Mouse (Mus musculus) ES-E14 (cell line): ENCODE data around the gene Mpc1. TPM values are rescaled to one million over a fixed set of nuclear protein-coding genes. Genes with fewer than 3 reads are reported as not detected.

Experiments
- DNase-seq: peaks from one replicate; pipeline ENCODE4 v3.0.0-alpha.2; 2013; ENCODE audit warnings: low read depth, low spot score
- H3K27ac ChIP-seq: 2 replicates; pipeline ENCODE4 v1.5.1; 2012; ENCODE audit warnings: low read depth, mild to moderate bottlenecking, low read length, moderate library complexity, mixed read lengths; ENCODE audit not compliant: poor library complexity, insufficient read depth, severe bottlenecking
- H3K36me3 ChIP-seq: 2 replicates; pipeline ENCODE4 v1.6.1; 2012; ENCODE audit warnings: mild to moderate bottlenecking, low read length, moderate library complexity, mixed read lengths; ENCODE audit not compliant: control insufficient read depth, poor library complexity, insufficient read depth, severe bottlenecking
- H3K4me1 ChIP-seq, 2 experiments: fragments of 150-350 bp in 1 of 2; sonication (generic) in 1 of 2; 2 replicates each; pipeline ENCODE4 v1.6.1; 2012; ENCODE audit warnings: low read length in 2 of 2, mild to moderate bottlenecking in 1 of 2, mixed read lengths in 1 of 2; ENCODE audit not compliant: control insufficient read depth in 2 of 2, insufficient read depth in 2 of 2, poor library complexity in 1 of 2
- H3K4me3 ChIP-seq, 2 experiments: fragments of 150-350 bp in 1 of 2; sonication (generic) in 1 of 2; 2 replicates each; pipeline ENCODE4 v1.5.1; 2012; ENCODE audit warnings: low read length in 2 of 2, low read depth in 1 of 2, mild to moderate bottlenecking in 1 of 2, mixed read lengths in 1 of 2; ENCODE audit not compliant: insufficient read depth in 1 of 2, poor library complexity in 1 of 2, severe bottlenecking in 1 of 2
- H3K9ac ChIP-seq: 2 replicates; pipeline ENCODE4 v1.6.1; 2012; ENCODE audit warnings: low read depth, mild to moderate bottlenecking, low read length, mixed read lengths; ENCODE audit not compliant: poor library complexity, insufficient read depth, severe bottlenecking
- H3K9me3 ChIP-seq: fragments of 150-350 bp; sonication (generic); 2 replicates; pipeline ENCODE4 v1.6.1; 2012; ENCODE audit warnings: low read depth, mild to moderate bottlenecking, low read length; ENCODE audit not compliant: control insufficient read depth, insufficient read depth
- CHD2 ChIP-seq: IDR thresholded peaks from 2 replicates; pipeline ENCODE4 v1.6.1; 2014; ENCODE audit warnings: mild to moderate bottlenecking, low read depth, low read length, inconsistent platforms
- HCFC1 ChIP-seq: IDR thresholded peaks from 2 replicates; pipeline ENCODE4 v1.6.1; 2012; ENCODE audit warnings: low read length, inconsistent platforms, borderline replicate concordance; ENCODE audit not compliant: insufficient read depth
- MAFK ChIP-seq: IDR thresholded peaks from 2 replicates; pipeline ENCODE4 v1.6.1; 2014; ENCODE audit warnings: mild to moderate bottlenecking, low read depth, low read length, inconsistent platforms; ENCODE audit not compliant: insufficient read depth
- ZC3H11A ChIP-seq: IDR thresholded peaks from 2 replicates; pipeline ENCODE4 v1.6.1; 2012; ENCODE audit warnings: low read depth, mild to moderate bottlenecking, inconsistent platforms, low read length, borderline replicate concordance
- ZNF384 ChIP-seq: IDR thresholded peaks from 2 replicates; pipeline ENCODE4 v1.6.1; 2012; ENCODE audit warnings: low read depth, low read length, inconsistent platforms
- in situ Hi-C, 2 experiments: fragments of 600-800 bp; cut with MboI; formaldehyde crosslinking; loops; one replicate each; pipeline ENCODE4 v1.15.1; 2025; ENCODE audit warnings: low sequenced_read_pairs in 2 of 2, inconsistent platforms in 1 of 2; ENCODE audit not compliant: unreplicated experiment in 2 of 2
- total RNA-seq: library from RNA; depleted of rRNA; stranded (reverse); fragments of 300-350 nt; gene quantifications from 2 replicates; pipeline ENCODE4 v1.2.3, GENCODE M21; 2012; rRNA removed

Mpc1 gene
- total RNA-seq, 1 experiment, result 35.7 TPM

- Histone ChIP-seq H3K4me3 (peak overlapping the region; percentile 62 to 75), H3K36me3 (no peaks in the 10 kb centered on the region), H3K9me3 (no peaks in the 10 kb centered on the region), H3K9ac (peak overlapping the region; percentile 40), H3K27ac (no peak overlapping the region), H3K4me1 (peaks cover 0 to 5% of the 10 kb centered on the region in 2 experiments; a peak in 1 of 4 replicates)
- in situ Hi-C loops, result no loop called here
- no peak for DNase-seq
- TF ChIP-seq CHD2, result no peak
- TF ChIP-seq ZNF384, result no peak
- no peak for TF ChIP-seq HCFC1
- TF ChIP-seq ZC3H11A, result no peak
- TF ChIP-seq MAFK, result no peak
These were observed 58.8 kb downstream of the Mpc1 start for GRCm38 (mm10) chr17:8341360-8341963.

GRCm38 (mm10) chr17:8342706-8343105, 60.0 kb downstream of the Mpc1 start:
- Histone ChIP-seq H3K36me3 (no peaks in the 10 kb centered on the region), H3K9ac (no peak overlapping the region), H3K27ac (no peak overlapping the region), H3K4me3 (no peak overlapping the region), H3K4me1 (peaks cover 0 to 5% of the 10 kb centered on the region in 2 experiments; a peak in 1 of 4 replicates), H3K9me3 (no peaks in the 10 kb centered on the region)
- no peak for TF ChIP-seq CHD2
- TF ChIP-seq ZNF384, result no peak
- TF ChIP-seq HCFC1, result no peak
- TF ChIP-seq MAFK, result no peak
- no peak for TF ChIP-seq ZC3H11A
- no peak for DNase-seq
- in situ Hi-C loops, result no loop called here

GRCm38 (mm10) chr17:8343416-8343815, 60.7 kb downstream of the Mpc1 start:
- Histone ChIP-seq H3K27ac (no peak overlapping the region), H3K4me1 (peaks cover 0 to 5% of the 10 kb centered on the region in 2 experiments; a peak in 1 of 4 replicates), H3K4me3 (no peak overlapping the region), H3K9ac (no peak overlapping the region), H3K36me3 (no peaks in the 10 kb centered on the region), H3K9me3 (no peaks in the 10 kb centered on the region)
- TF ChIP-seq HCFC1 (no peak), MAFK (no peak), CHD2 (no peak), ZNF384 (no peak), ZC3H11A (no peak)
- no peak for DNase-seq
- in situ Hi-C loops, result no loop called here

Other genes starting within 250 kb of the Mpc1 start
- 0.27 TPM in 1 of 2 replicates, not detected in the other for gene Gm49673, start 135.1 kb upstream of the Mpc1 start, total RNA-seq
- 24.5 and 41.3 TPM in 2 replicates for gene Rnaset2a, start 134.8 kb upstream of the Mpc1 start, total RNA-seq
- gene Fgfr1op, start 117.4 kb upstream of the Mpc1 start, total RNA-seq, result 32.8 and 35.0 TPM in 2 replicates
- 0.18 TPM in 1 of 2 replicates, not detected in the other for gene Ccr6, start 46.9 kb upstream of the Mpc1 start, total RNA-seq
- 89.8 and 102 TPM in 2 replicates for gene Sft2d1, start 28.2 kb downstream of the Mpc1 start, total RNA-seq
- 0.37 and 0.45 TPM in 2 replicates for gene Prr18, start 54.6 kb downstream of the Mpc1 start, total RNA-seq
- 0.18 TPM in 1 of 2 replicates, not detected in the other for gene T2, start 73.1 kb downstream of the Mpc1 start, total RNA-seq
- gene T, start 151.5 kb downstream of the Mpc1 start, total RNA-seq, result 1.7 and 3.5 TPM in 2 replicates
- gene Pde10a, start 242.5 kb downstream of the Mpc1 start, total RNA-seq, result 1.4 and 2.6 TPM in 2 replicates